Mouse (Mus musculus): ENCODE measurements at regions not wholly inside any gene's neighbourhood (a gene's known extent, or its start where the extent isn't known, plus 50 kb on each side); places are given as distances from the start of the nearest gene placed in this dataset.

GRCm38 (mm10) chr4:80442711-80443110 lies 391.2 kb upstream of the Tyrp1 start:
- Histone ChIP-seq H3K4me3 (ENCODE audit: control insufficient read depth, low read depth, low read length) (no peak overlapping the region), H3K4me1 (ENCODE audit: control insufficient read depth, insufficient read depth, low read length) (no peaks in the 10 kb centered on the region), H3K27ac (ENCODE audit: control insufficient read depth, insufficient read depth, low read depth, low read length) (no peak overlapping the region), H3K36me3 (ENCODE audit: control insufficient read depth, insufficient read depth, low read length) (no peaks in the 10 kb centered on the region), H3K27me3 (ENCODE audit: control insufficient read depth, insufficient read depth, low read length) (no peaks in the 10 kb centered on the region)
- TF ChIP-seq CTCF (IDR thresholded peaks at IDR 0.05; ENCODE audit: control insufficient read depth, insufficient read depth, insufficient replicate concordance, low read depth, low read length) (no peak), POLR2A (IDR thresholded peaks at IDR 0.05; ENCODE audit: control insufficient read depth, low read depth, low read length) (no peak)

- Histone ChIP-seq H3K27ac (ENCODE audit: control insufficient read depth, insufficient read depth, low read depth, low read length) (no peak overlapping the region), H3K4me1 (ENCODE audit: control insufficient read depth, insufficient read depth, low read length) (no peaks in the 10 kb centered on the region), H3K36me3 (ENCODE audit: control insufficient read depth, insufficient read depth, low read length) (no peaks in the 10 kb centered on the region), H3K27me3 (ENCODE audit: control insufficient read depth, insufficient read depth, low read length) (no peaks in the 10 kb centered on the region), H3K4me3 (ENCODE audit: control insufficient read depth, low read depth, low read length) (no peak overlapping the region)
- no peak for TF ChIP-seq POLR2A (IDR thresholded peaks at IDR 0.05; ENCODE audit: control insufficient read depth, low read depth, low read length)
- peak; percentile 12; the same call in 1 of the 2 replicates for TF ChIP-seq CTCF (IDR thresholded peaks at IDR 0.05; ENCODE audit: control insufficient read depth, insufficient read depth, insufficient replicate concordance, low read depth, low read length)
These were observed 370.3 kb upstream of the Tyrp1 start for GRCm38 (mm10) chr4:80463615-80464014.

GRCm38 (mm10) chr4:80475736-80476478 lies 358.0 kb upstream of the Tyrp1 start:
- no peak for TF ChIP-seq CTCF (IDR thresholded peaks at IDR 0.05; ENCODE audit: control insufficient read depth, insufficient read depth, insufficient replicate concordance, low read depth, low read length)
- TF ChIP-seq POLR2A (IDR thresholded peaks at IDR 0.05; ENCODE audit: control insufficient read depth, low read depth, low read length): no peak
- H3K27me3 ChIP-seq (ENCODE audit: control insufficient read depth, insufficient read depth, low read length): no peaks in the 10 kb centered on the region
- H3K4me1 ChIP-seq (ENCODE audit: control insufficient read depth, insufficient read depth, low read length): no peaks in the 10 kb centered on the region
- H3K4me3 ChIP-seq (ENCODE audit: control insufficient read depth, low read depth, low read length): no peak overlapping the region
- H3K36me3 ChIP-seq (ENCODE audit: control insufficient read depth, insufficient read depth, low read length): no peaks in the 10 kb centered on the region
- H3K27ac ChIP-seq (ENCODE audit: control insufficient read depth, insufficient read depth, low read depth, low read length): no peak overlapping the region

- H3K4me3 ChIP-seq (ENCODE audit: control insufficient read depth, low read depth, low read length): no peak overlapping the region
- no peak overlapping the region for H3K27ac ChIP-seq (ENCODE audit: control insufficient read depth, insufficient read depth, low read depth, low read length)
- H3K4me1 ChIP-seq (ENCODE audit: control insufficient read depth, insufficient read depth, low read length): no peaks in the 10 kb centered on the region
- no peaks in the 10 kb centered on the region for H3K27me3 ChIP-seq (ENCODE audit: control insufficient read depth, insufficient read depth, low read length)
- no peaks in the 10 kb centered on the region for H3K36me3 ChIP-seq (ENCODE audit: control insufficient read depth, insufficient read depth, low read length)
- TF ChIP-seq POLR2A (IDR thresholded peaks at IDR 0.05; ENCODE audit: control insufficient read depth, low read depth, low read length) (no peak), CTCF (IDR thresholded peaks at IDR 0.05; ENCODE audit: control insufficient read depth, insufficient read depth, insufficient replicate concordance, low read depth, low read length) (no peak)
These were observed 318.8 kb upstream of the Tyrp1 start for GRCm38 (mm10) chr4:80515087-80515486.

- no peak for TF ChIP-seq POLR2A (IDR thresholded peaks at IDR 0.05; ENCODE audit: control insufficient read depth, low read depth, low read length)
- TF ChIP-seq CTCF (IDR thresholded peaks at IDR 0.05; ENCODE audit: control insufficient read depth, insufficient read depth, insufficient replicate concordance, low read depth, low read length): no peak
- Histone ChIP-seq H3K4me3 (ENCODE audit: control insufficient read depth, low read depth, low read length) (no peak overlapping the region), H3K27me3 (ENCODE audit: control insufficient read depth, insufficient read depth, low read length) (no peaks in the 10 kb centered on the region), H3K36me3 (ENCODE audit: control insufficient read depth, insufficient read depth, low read length) (no peaks in the 10 kb centered on the region), H3K4me1 (ENCODE audit: control insufficient read depth, insufficient read depth, low read length) (no peaks in the 10 kb centered on the region), H3K27ac (ENCODE audit: control insufficient read depth, insufficient read depth, low read depth, low read length) (no peak overlapping the region)
These were observed 316.2 kb upstream of the Tyrp1 start for GRCm38 (mm10) chr4:80517476-80518285.

GRCm38 (mm10) chr4:80518589-80518988 lies 315.3 kb upstream of the Tyrp1 start:
- no peak for TF ChIP-seq POLR2A (IDR thresholded peaks at IDR 0.05; ENCODE audit: control insufficient read depth, low read depth, low read length)
- no peak for TF ChIP-seq CTCF (IDR thresholded peaks at IDR 0.05; ENCODE audit: control insufficient read depth, insufficient read depth, insufficient replicate concordance, low read depth, low read length)
- Histone ChIP-seq H3K27me3 (ENCODE audit: control insufficient read depth, insufficient read depth, low read length) (no peaks in the 10 kb centered on the region), H3K36me3 (ENCODE audit: control insufficient read depth, insufficient read depth, low read length) (no peaks in the 10 kb centered on the region), H3K27ac (ENCODE audit: control insufficient read depth, insufficient read depth, low read depth, low read length) (no peak overlapping the region), H3K4me3 (ENCODE audit: control insufficient read depth, low read depth, low read length) (no peak overlapping the region), H3K4me1 (ENCODE audit: control insufficient read depth, insufficient read depth, low read length) (no peaks in the 10 kb centered on the region)

- TF ChIP-seq CTCF (IDR thresholded peaks at IDR 0.05; ENCODE audit: control insufficient read depth, insufficient read depth, insufficient replicate concordance, low read depth, low read length): no peak
- no peak overlapping the region for H3K27ac ChIP-seq (ENCODE audit: control insufficient read depth, insufficient read depth, low read depth, low read length)
These were observed 294.1 kb upstream of the Tyrp1 start for GRCm38 (mm10) chr4:80539854-80540253.

More at GRCm38 (mm10) chr4:80539854-80540253, 294.1 kb upstream of the Tyrp1 start:
- no peak overlapping the region for H3K4me3 ChIP-seq (ENCODE audit: control insufficient read depth, low read depth, low read length)
- H3K4me1 ChIP-seq (ENCODE audit: control insufficient read depth, insufficient read depth, low read length): no peaks in the 10 kb centered on the region
- H3K36me3 ChIP-seq (ENCODE audit: control insufficient read depth, insufficient read depth, low read length): no peaks in the 10 kb centered on the region
- no peaks in the 10 kb centered on the region for H3K27me3 ChIP-seq (ENCODE audit: control insufficient read depth, insufficient read depth, low read length)
